ENCODE assay signal across 35 mouse cellular contexts in the genomic region with DNA sequence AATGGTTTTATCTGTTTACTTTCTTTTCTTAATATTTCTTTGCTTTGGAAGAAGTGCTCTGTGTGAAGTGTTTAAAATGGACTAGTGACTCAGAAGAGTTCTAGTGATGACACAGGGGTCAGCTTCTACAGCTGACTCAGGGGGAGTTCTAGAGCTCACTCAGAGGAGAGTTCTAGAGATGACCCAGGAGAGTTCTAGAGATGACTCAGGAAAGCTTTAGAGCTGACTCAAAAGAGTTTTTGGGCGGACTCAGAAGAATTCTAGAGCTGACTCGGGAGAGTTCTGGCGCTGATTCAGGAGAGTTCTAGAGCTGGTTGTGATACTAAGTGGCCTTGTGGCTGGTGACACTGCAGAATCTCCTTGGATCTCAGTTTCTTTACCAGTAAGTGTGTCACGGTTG.
"Had no signal": no experiment of that assay in that cellular context is flagged by ENCODE, and none has a peak within 500 bp of the region (broad histone marks: within the 10 kb centered on the region; RNA-seq: fewer than 3 reads in every experiment).

No protein-coding gene starts in this region.

- H3K4me3 ChIP-seq: heart, embryonic 10.5 days; heart, embryonic 12.5 days; heart, embryonic 13.5 days; heart, embryonic 15.5 days; hindbrain, embryonic 10.5 days; hindbrain, embryonic 12.5 days; hindbrain, embryonic 13.5 days; hindbrain, embryonic 15.5 days; intestine, embryonic 15.5 days; kidney, embryonic 15.5 days; layer of hippocampus, adult 2 months had no signal

- H3K4me1 ChIP-seq: hindbrain, embryonic 13.5 days; hindbrain, embryonic 15.5 days had no signal

- H3K9ac ChIP-seq: heart, embryonic 12.5 days; heart, embryonic 13.5 days; heart, embryonic 15.5 days; hindbrain, embryonic 12.5 days; hindbrain, embryonic 13.5 days; hindbrain, embryonic 14.5 days; hindbrain, embryonic 15.5 days; intestine, embryonic 15.5 days; kidney, embryonic 15.5 days had no signal

- H3K9me3 ChIP-seq: heart, embryonic 10.5 days; heart, embryonic 12.5 days; heart, embryonic 13.5 days; heart, embryonic 15.5 days; hindbrain, embryonic 10.5 days; hindbrain, embryonic 12.5 days; hindbrain, embryonic 13.5 days; hindbrain, embryonic 15.5 days; intestine, embryonic 15.5 days; kidney, embryonic 15.5 days had no signal

- H3K4me2 ChIP-seq: heart, embryonic 11.5 days; heart, embryonic 12.5 days; heart, embryonic 13.5 days; heart, embryonic 15.5 days; hindbrain, embryonic 12.5 days; hindbrain, embryonic 13.5 days; hindbrain, embryonic 14.5 days; hindbrain, embryonic 15.5 days; intestine, embryonic 15.5 days; kidney, embryonic 15.5 days had no signal

- H3K27ac ChIP-seq: heart, embryonic 10.5 days; heart, embryonic 13.5 days; heart, embryonic 15.5 days; hindbrain, embryonic 10.5 days; hindbrain, embryonic 12.5 days; hindbrain, embryonic 13.5 days; hindbrain, embryonic 14.5 days; hindbrain, embryonic 15.5 days; hindbrain, postnatal 0 days; intestine, embryonic 15.5 days; kidney, embryonic 15.5 days; kidney, postnatal 0 days; layer of hippocampus, adult 2 months had no signal

- H3K27me3 ChIP-seq: heart, embryonic 12.5 days; heart, embryonic 13.5 days; heart, embryonic 15.5 days; hindbrain, embryonic 12.5 days; hindbrain, embryonic 13.5 days; hindbrain, embryonic 15.5 days; intestine, embryonic 15.5 days had no signal

- H3K36me3 ChIP-seq: heart, embryonic 10.5 days; heart, embryonic 12.5 days; heart, embryonic 13.5 days; heart, embryonic 15.5 days; hindbrain, embryonic 10.5 days; hindbrain, embryonic 12.5 days; hindbrain, embryonic 13.5 days; hindbrain, embryonic 15.5 days; intestine, embryonic 15.5 days; kidney, embryonic 15.5 days had no signal

- DNase-seq: heart, postnatal 10 days; heart, postnatal 14 days; heart, postnatal 36 days; heart, postnatal 4 days; kidney, adult 11 months; kidney, adult 18-20 months; kidney, adult 2 months; kidney, adult 8-10 months; kidney, adult 9 months; kidney, postnatal 10 days; kidney, postnatal 14 days; kidney, postnatal 25 days; kidney, postnatal 36 days; kidney, postnatal 4 days; layer of hippocampus, adult 9-11 months; layer of hippocampus, postnatal 36 days had no signal

- ATAC-seq: hindbrain, embryonic 16.5 days; hindbrain, postnatal 0 days; inflammation-experienced regulatory T-cells, adult 6 months; intestine, embryonic 15.5 days; intestine, embryonic 16.5 days; intestine, postnatal 0 days had no signal
